Mouse (Mus musculus): ENCODE measurements around the gene Efnb1.

The Efnb1 gene

GRCm38 (mm10) chrX:99153266-99153646, 17.3 kb downstream of the Efnb1 start:
- DNase-seq (ENCODE audit: low spot score in 2 of 2): no peak

- DNase-seq (ENCODE audit: low spot score in 2 of 2): no peak
Measured at GRCm38 (mm10) chrX:99154358-99154757, 18.4 kb downstream of the Efnb1 start.

- no peak for DNase-seq (ENCODE audit: low spot score in 2 of 2)
Measured at GRCm38 (mm10) chrX:99159020-99159419, 23.1 kb downstream of the Efnb1 start.

- no peak for DNase-seq (ENCODE audit: low spot score in 2 of 2)
Measured at GRCm38 (mm10) chrX:99164111-99164510, 28.2 kb downstream of the Efnb1 start.

- no peak for DNase-seq (ENCODE audit: low spot score in 2 of 2)
Measured at GRCm38 (mm10) chrX:99164855-99165368, 29.0 kb downstream of the Efnb1 start.

- DNase-seq (ENCODE audit: low spot score in 2 of 2): no peak
Measured at GRCm38 (mm10) chrX:99167014-99167413, 31.1 kb downstream of the Efnb1 start.

- no peak for DNase-seq (ENCODE audit: low spot score in 2 of 2)
Measured at GRCm38 (mm10) chrX:99167550-99167949, 31.6 kb downstream of the Efnb1 start.

- DNase-seq (ENCODE audit: low spot score in 2 of 2): no peak
Measured at GRCm38 (mm10) chrX:99172301-99172700, 36.4 kb downstream of the Efnb1 start.

GRCm38 (mm10) chrX:99185081-99185596, 49.2 kb downstream of the Efnb1 start:
- DNase-seq (ENCODE audit: low spot score in 2 of 2): peak; percentile 29 to 44

- no peak for DNase-seq (ENCODE audit: low spot score in 2 of 2)
Measured at GRCm38 (mm10) chrX:99186497-99187435, 50.8 kb downstream of the Efnb1 start.

- no peak for DNase-seq (ENCODE audit: low spot score in 2 of 2)
Measured at GRCm38 (mm10) chrX:99191441-99192087, 55.6 kb downstream of the Efnb1 start.

- DNase-seq (ENCODE audit: low spot score in 2 of 2): no peak
Measured at GRCm38 (mm10) chrX:99196910-99197309, 61.0 kb downstream of the Efnb1 start.

- DNase-seq (ENCODE audit: low spot score in 2 of 2): no peak
Measured at GRCm38 (mm10) chrX:99198532-99198931, 62.6 kb downstream of the Efnb1 start.

Data from urinary bladder, adult 18-20 months (tissue).